Mouse (Mus musculus): Measurements from ENCODE around the gene Slc29a4. TPM values are rescaled to one million over a fixed set of nuclear protein-coding genes. Genes with fewer than 3 reads are reported as not detected.

The Slc29a4 gene
- total RNA-seq, 2 experiments from 2014 or later = 0.81 to 0.88 TPM

DNA sequence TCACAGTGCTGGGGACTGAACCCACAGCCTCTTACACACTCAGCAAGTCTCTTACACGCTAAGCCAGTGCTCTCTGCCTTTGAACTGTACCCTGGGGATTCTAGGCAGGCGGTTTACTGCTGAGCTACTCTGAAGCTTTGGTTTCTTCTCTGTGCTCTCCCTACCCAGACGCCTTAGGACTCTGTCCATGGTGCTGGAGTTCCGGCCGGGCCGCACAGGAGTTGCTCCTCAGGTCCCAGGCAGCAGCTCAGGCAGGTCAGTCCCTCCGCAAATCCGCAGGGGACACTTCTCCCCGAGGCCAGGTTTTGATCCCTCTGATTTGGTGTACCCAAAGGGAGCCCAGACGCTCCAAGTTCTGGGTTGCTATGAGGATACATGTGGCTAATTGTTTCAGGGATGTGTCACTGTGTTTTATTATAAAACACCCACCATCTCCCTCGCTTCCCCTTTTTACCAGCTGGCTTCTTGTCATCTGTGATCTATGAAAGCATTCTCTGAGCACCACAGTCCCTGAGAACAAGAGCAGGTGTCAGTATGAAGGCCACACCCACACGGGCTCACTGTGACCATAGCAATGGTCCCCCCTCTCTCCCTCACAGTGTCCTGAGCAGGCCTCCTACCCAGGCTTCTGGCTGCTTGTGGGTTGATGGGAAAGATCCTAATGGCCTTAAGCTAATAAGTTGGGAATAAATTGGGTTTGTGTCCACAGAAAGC is 2.5 kb downstream of the Slc29a4 start:
- DNase-seq (ENCODE audit: low spot score in 2 of 2) = peak in 1 of 2 experiments; percentile 57

DNA sequence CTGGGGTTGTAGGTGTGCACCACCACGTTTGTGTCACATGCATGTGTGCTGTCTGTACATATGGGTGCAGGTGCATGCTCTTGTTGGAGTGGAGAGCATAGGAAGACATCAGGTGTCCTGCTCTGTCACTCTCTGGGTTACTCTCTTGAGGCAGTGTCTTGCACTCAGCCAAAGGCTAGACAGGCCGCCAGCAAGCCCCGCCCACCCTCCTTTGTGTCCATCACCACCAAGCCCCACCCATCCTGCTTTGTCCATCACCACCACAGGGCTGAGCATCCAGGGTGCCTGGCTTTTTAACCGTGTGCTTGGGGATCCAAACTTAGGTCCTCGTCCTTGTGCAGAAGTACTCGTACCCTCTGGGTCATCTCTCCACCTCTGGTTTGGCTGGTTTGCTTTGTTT is 3.9 kb downstream of the Slc29a4 start:
- no peak for DNase-seq (ENCODE audit: low spot score in 2 of 2)

DNA sequence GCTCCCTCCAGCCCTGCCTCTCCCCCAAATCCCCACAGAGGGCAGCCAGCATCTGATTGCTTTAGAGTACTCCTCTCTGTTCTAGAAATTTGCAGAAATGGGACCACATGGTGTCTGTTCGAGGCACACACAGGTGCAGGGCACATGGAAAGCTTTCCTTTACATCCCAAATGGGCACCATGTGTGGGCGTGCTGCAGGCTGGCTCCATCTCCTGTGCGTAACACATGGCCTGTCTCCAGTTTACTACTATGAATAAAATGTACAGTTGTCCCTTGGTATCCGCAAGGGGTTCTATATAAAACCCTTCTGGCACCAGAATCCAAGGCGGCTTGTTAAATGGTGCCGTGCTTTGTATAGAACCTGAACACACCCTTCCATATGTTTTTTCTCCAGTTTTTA is 4.6 kb downstream of the Slc29a4 start:
- no peak for DNase-seq (ENCODE audit: low spot score in 2 of 2)

DNA sequence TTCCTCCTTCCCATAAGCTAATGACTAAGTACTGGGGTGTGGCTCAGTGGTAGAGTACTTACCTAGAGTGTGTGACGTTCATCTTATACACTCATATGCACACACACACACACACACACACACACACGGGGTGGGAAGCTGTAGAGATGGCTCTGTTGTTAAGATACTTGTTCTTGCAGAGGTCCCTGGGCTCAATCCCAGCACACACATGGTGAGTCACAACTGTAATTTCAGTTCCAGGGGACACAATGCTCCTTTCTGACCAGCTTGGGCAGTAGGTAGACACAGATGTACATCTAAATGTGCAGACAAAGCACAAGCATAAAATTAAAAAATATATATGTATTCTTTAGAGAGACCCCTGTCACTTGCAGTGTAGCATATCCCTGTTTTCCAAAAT is 5.4 kb downstream of the Slc29a4 start:
- DNase-seq (ENCODE audit: low spot score in 2 of 2) = no peak

DNA sequence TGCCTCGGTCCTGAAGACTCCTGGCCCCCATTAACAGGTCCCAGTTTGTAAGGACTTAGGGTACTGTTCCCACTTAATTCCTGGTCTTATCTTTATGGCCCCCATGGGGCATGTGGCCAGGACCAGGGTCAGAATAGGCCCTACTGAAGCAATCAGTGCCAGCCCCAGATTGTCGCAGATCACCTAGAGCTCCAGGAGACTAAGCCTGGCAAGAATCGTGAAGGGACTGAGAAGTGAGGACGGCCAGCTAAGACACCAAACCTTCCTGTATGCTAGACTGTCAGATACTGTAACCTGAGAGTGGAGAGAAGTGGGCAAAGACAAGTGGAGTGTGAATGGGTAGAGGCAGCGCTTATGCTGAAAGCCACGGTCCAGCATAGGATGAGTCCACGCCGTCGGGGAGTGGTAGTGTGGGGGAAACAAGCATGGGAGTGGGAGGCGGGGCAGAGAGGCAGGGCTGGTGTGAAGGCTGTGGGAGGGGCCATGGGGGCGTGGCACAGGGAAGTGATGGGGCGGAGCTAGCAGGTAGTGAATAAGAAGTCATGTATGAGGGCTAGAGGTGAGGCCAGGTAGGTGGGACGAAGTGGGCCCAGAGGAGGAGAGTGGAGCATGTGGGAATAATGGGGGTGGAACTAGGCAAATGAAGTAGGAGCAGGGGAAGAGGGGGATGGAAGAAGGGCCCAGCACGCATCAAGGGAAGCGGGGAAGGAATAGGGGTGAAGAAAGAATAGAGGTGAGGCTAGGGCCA is 8.7 kb downstream of the Slc29a4 start:
- DNase-seq (ENCODE audit: low spot score in 2 of 2) = no peak

DNA sequence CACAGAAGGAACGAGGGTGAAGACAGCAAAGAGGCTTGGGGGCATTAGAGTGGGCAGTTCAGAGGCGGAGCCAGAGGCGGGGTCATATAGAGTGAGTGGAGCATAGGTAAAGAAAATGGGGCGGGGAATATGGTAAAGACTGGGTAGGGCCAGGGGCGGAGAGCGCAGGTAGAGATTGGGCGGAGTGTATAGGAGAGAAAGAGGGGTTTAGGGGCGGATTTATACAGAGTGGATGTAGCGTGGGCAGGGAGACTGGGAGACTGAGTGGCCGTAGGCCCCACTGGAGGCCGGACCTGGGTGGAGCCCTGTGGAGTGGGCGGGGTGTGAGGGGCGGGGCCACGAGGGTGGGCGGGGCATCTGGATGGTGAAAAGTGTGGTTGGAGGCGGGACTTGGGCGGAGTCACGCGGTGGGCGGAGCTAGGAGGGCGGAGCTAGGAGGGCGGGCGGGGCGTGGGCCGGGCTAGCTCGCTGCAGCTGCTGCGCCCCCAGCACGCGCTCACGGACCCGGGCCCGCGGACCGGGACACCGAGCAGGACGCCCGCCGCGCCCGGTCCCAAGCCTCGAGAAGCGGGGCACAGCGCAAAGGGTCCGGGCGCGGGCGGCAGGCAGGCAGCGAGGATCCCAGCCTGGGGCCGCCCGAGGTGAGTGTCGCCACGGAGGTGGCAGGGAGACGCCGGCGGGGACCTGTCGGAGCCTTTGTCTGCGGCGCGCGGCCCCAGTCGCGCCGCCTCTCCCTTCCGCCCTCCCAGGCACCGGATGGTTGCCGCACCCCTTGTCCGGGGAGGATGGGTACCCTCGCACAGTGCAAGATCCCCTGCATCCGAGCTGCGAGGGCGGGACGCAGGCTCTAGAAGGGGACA is 9.6 kb downstream of the Slc29a4 start:
- no peak for DNase-seq (ENCODE audit: low spot score in 2 of 2)

DNA sequence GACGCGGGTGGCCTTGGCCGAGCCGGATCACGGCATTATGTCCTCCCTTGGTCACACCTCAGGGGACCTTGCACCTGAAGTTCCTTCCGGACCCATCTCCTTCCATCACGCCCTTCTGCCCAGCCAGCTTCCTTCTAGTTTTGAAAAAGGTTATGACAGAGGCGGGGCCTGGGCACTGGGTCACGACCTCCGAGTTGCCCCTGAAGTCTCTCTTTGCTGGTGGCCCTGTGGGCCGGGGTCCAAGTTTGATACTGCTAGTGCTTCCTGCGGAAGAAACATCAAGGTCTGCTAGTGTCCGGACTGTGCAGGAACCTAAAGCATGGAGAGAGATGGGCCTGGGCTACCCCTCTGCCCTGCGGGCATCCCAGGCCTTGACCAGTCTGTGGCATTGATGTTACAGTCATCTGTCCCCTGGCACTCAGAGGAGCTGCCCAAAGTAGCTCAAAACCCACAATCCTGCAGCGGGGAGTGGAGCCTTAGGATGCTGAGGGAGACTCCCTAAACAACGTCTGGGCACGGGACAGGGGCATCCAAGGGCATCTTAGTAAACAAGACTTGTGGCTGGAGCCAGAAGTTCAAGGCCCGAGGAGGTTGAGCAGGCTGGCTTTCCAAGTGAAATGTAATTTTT is 10.3 kb downstream of the Slc29a4 start:
- DNase-seq (ENCODE audit: low spot score in 2 of 2) = no peak

DNA sequence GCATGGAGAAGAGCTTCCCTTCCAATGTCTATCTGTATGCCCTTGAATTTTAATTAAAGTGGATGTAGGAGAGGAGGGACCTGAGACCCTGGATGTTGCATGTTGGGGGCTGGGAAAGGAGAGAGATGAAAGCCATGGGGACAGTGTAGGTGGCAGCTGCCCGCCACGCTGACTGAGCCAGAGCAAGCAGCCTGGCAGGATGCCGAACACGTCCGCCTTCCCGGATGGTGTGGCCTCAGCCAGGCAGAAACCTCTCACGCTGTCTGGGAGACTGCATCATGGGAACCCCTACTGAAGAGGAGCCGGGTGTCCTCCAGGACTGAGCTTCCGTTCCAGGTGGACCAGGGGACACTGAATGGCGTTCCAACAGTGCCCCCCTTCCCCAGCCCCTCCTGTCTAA is 11.3 kb downstream of the Slc29a4 start:
- DNase-seq (ENCODE audit: low spot score in 2 of 2) = no peak

DNA sequence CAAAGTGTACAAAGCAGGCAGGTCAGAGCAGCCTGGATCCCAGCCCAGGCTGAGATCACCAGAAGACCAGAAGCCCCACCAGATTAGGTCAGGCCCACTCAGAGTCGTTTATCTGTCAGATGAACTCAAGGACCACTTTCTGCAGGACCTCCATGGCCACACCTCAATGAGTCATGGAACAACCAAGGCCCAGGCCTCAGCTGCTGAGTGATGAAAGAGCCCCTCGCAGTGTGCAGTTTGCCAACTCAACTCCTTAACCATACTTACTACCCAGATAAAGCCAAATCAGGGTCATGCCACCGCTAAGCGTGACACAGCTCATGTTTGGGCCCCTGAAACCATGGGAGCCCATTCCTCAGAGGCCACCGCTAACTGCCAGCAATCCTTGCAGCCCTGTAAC is 15.4 kb downstream of the Slc29a4 start:
- no peak for DNase-seq (ENCODE audit: low spot score in 2 of 2)

DNA sequence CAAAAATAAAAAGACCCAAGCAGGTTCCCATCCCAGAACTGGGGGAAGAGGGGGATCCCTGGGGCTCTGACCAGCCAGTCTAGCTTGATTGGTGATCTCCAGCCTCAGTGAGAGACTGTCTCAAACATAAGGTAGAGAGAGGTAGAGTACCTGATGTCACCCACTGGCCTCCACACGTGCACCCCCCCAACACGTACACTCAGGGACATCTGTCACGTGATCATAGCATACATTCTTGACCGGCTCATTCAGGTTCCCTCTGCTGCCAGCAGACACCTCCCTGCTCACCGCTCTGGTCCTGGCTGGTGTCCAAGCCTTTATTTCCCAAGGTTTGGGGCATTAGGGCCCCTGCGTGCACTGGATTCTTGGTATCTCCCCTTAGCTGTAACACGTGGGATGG is 17.1 kb downstream of the Slc29a4 start:
- DNase-seq (ENCODE audit: low spot score in 2 of 2) = no peak

DNA sequence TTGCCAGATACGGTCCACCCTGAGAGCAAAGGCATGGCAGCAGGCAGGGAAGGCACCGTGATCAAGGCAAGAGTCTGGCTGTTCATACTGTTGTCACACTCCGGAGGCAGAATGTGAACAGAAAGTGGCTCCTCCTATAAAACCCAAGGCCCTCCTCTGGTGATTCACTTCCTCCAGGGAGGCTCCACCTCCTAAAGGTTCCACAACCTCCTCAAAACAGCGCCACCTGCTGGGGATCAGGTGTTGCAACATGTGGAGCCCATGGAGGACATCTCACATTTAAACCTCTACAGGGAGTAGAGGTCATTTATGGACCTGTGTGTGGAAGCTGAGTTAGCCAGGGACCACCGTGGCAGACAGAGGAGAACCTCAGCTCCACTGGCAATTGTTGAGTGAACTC is 20.1 kb downstream of the Slc29a4 start:
- DNase-seq (ENCODE audit: low spot score in 2 of 2) = no peak

DNA sequence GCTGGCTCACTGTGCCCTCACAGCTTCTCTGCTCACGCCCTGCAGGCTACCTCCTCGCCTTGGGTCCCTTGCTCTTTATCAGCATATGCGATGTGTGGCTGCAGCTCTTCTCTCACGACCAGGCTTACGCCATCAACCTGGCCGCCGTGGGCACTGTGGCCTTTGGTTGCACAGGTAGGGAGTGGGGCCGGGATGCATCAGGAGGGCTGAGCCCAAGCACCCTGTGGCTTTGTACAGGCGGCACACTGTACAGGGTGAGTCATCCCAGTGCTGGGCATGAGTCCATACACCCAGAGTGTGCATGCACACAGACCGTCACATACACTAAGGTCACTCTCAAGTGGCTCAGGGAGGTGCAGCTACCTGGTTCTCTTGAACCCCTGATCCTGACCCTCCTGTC is 21.7 kb downstream of the Slc29a4 start:
- DNase-seq (ENCODE audit: low spot score in 2 of 2) = no peak

DNA sequence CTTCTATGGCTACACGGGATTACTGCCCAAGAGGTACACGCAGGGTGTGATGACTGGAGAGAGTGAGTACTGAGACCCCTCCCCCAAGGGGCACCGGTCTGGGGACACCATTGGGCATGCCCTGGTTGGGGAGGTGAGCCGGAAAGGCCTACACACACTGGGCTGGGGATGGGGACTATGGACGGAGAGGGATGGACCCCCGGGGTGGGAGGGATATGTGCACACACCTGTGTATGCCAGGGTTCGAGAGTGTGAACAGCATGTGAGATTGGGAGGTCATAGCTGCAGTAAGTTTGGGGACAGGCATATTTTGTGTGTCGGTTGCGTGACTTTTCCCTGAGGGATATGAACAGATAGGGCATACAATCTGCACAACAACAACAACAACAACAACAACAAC is 22.7 kb downstream of the Slc29a4 start:
- no peak for DNase-seq (ENCODE audit: low spot score in 2 of 2)

DNA sequence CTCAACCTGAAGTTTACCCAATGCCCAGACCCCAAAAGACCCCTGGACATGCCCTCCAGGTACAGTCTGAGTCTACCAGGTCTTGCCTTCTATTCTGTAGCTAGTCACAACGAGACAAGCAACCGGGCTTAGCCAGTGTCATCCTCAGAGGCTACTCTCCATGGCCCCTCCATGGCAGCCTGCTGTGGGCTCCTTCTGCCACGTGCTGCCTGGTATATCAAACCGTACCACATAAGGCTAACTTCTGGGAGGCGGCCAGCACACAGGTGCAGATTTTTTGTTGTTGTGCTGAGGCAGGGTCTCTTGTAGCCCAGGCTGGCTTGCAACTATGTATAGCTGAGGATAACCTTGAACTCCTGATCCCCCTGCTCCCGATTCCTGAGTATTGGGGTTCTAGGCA is 23.7 kb downstream of the Slc29a4 start:
- no peak for DNase-seq (ENCODE audit: low spot score in 2 of 2)

DNA sequence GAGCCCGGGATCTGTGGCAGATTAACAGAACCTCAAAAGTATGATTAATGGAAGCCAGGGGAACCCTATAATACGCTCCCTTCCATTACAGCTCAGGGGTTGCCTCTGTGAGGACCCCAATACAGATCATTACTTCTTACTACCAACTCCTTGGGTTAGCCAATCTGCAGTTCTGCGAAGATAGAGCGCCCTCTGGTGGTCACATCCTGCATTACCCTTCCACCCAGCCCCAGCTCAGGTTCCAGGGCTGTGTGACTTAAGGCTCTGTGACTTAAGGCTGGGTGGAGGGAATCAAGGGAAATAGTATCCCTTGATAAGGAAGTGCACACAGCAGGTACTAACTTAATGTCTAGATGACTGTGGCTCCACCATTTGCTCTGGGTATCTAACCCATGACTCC is 25.7 kb downstream of the Slc29a4 start:
- DNase-seq (ENCODE audit: low spot score in 2 of 2) = peak; percentile 74 to 82

DNA sequence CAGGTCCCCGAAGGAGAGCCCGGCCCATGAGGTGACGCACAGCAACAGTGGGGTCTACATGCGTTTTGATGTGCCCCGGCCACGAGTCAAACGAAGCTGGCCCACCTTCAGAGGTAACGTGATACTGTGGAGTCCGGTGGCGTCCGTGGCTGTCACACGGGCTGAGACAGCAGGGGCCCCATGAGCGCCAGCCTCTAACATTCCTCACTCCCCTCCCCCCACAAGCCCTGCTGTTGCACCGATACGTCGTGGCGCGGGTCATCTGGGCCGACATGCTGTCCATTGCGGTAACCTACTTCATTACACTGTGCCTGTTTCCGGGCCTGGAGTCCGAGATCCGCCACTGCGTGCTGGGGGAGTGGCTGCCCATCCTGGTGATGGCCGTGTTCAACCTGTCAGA is 26.2 kb downstream of the Slc29a4 start:
- no peak for DNase-seq (ENCODE audit: low spot score in 2 of 2)

DNA sequence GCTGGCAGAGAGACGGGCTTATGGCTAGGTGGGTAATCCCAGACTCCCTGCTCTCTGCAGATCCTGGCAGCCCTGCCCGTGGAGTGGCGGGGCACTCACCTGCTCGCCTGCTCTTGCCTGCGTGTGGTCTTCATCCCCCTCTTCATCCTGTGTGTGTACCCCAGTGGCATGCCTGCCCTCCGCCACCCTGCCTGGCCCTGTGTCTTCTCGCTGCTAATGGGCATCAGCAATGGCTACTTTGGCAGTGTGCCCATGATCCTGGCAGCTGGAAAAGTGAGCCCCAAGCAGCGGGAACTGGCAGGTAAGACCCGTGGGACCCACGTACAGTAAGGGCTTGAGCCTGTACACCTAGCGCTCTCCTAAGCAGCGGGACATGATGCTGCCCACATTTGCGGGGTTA is 27.6 kb downstream of the Slc29a4 start:
- DNase-seq (ENCODE audit: low spot score in 2 of 2) = no peak

DNA sequence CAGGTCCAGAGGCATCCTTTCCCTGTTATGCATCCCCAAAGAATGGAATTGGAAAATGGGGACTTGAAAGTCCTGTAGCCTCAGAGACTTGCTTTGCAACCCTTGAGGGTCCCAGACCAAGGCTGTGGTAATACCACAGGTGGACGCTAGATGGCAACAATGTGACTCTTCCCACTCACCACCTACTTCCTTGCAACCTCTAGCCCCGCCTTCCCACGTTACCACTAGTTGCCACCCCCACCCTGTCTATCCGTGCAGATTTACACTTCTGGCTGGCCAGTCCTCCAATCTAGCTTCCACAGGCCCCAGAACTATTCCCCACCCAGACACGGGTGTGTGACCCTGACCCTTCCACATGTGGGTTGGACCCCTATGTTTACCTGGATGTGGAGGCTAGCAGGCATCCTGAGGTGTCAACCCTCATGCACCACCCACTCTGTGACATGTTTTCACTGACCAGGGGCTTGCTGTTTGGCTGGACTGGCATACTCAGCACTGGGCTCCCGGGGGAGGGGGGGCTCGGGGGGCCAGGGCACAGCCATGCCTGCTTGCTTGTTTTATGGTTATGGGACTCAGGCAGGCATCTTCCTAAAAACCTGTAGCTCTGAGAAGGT is 31.3 kb downstream of the Slc29a4 start:
- peak in 1 of 2 experiments; percentile 47 for DNase-seq (ENCODE audit: low spot score in 2 of 2)

DNA sequence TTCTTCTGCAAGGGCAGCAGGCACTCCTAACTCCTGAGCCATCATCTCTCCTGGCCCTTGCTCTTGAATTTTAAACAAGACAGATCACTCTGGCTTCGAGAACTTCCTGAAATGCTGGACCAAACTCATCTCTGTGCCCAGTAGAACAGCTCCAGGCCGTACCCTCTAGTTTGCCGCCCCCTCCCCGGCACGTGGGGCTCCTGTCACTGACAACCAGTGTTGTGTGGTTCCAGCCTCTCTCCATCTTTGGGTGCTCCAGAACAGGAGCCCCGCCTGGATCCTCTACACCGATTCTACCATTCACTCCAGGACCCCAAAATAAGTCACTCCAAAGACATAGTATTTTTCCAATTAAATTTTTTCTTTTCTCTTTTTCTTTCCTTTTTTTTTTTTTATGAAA is 32.0 kb downstream of the Slc29a4 start:
- no peak for DNase-seq (ENCODE audit: low spot score in 2 of 2)

DNA sequence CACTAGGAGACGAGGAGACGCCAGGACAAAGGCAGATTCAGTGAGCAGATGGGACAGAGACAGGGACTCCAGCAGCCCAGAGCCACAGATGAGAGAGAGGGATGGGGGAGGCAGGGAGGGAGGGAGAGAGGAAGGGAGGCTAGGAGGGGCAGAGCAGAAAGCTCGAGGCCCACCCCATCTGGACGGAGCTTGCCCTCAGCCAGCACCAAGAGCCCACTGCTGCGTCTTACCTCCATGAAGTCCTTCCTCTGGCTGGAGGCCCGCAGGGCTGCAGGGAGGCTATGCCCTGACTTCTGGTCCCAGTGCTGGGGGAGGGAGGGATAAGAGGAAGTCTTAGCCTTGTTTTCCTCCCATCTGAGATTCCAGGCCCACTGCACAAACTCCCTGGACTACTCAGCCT is 34.4 kb downstream of the Slc29a4 start:
- no peak for DNase-seq (ENCODE audit: low spot score in 2 of 2)

DNA sequence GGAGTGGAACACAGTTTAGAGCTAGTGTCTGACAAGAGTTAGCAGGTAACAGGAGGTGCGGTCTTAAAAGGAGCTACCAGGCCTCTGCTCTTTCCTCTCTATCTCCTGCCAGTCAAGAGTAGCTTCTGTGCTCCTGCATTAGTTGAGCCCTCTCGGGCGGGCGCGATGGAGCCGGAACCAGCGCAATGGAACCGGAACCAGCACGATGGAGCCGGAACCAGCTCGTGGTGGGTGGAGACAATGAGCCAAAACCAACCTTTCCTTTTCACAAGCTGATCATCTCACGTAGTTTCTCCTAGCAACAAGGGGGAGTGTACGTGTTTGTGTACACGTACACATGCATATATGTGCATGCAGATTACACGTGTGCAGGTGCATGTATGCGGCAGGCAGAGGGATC is 36.0 kb downstream of the Slc29a4 start:
- DNase-seq (ENCODE audit: low spot score in 2 of 2) = no peak

Measured in gastrocnemius, postnatal 4 days (tissue).